Mouse (Mus musculus): ENCODE data around the gene Hs3st3b1. TPM values are rescaled to one million over a fixed set of nuclear protein-coding genes. Genes with fewer than 3 reads are reported as not detected.
A peak's percentile ranks its signal among the peaks of the same experiment; 100 is the strongest.

The Hs3st3b1 gene
- polyA plus RNA-seq, 1 experiment: 5.5 TPM

DNA sequence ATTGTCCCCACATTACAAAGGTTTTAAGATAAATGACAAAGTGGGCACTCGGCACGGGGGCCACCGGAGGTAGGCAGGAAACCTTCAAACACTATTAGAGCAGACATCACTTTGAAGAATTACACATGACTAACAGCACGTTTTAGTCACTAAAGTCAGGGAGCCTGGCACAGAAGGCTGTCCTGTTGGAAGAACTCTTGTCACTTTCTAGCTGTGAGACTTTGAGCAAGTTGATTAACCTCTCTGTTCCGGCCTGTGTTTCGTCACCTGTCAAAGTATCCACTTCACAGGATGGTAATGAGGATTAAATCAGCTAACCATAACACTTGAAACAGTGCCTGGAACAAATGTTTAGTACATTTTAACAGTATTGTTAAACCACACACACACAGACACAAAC, 4.5 kb downstream of the Hs3st3b1 start:
- WGBS: 47% methylated on average over 6 of the region's 6 CpGs
- DNase-seq: no peak
- no peaks in the 10 kb centered on the region for H3K4me1 ChIP-seq (ENCODE audit: control insufficient read depth, insufficient read depth, low read length)
- H3K4me3 ChIP-seq (replicated peaks; ENCODE audit: extremely low read depth, low read depth, low read length): no peak overlapping the region
- TF ChIP-seq CTCF (IDR thresholded peaks at IDR 0.05; ENCODE audit: insufficient read depth, low read length) (no peak), POLR2A (IDR thresholded peaks at IDR 0.05; ENCODE audit: borderline replicate concordance, extremely low read depth, low read depth, low read length) (no peak)

DNA sequence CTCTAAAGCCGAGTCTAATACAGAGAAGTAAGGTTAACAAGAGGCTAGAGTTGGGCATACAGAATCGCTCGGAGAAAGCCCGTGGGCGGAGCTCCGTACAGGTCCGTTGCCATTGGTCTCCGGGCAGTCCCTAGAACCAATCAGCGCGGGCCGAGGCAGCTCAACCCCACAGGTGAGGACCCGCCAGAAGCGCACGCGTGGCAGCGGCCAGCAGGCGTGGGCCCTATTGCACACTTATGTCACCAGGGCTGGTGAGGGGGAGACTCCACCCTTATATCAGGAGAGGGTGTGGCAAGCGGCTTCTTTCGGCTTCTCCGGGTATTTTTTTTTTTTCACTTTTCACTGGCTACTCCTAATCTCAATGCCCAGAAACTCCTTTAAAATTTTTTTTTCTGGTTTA, 7.7 kb downstream of the Hs3st3b1 start:
- no peak for TF ChIP-seq POLR2A (IDR thresholded peaks at IDR 0.05; ENCODE audit: borderline replicate concordance, extremely low read depth, low read depth, low read length)
- no peak for TF ChIP-seq CTCF (IDR thresholded peaks at IDR 0.05; ENCODE audit: insufficient read depth, low read length)
- Histone ChIP-seq H3K4me1 (ENCODE audit: control insufficient read depth, insufficient read depth, low read length) (no peaks in the 10 kb centered on the region), H3K4me3 (replicated peaks; ENCODE audit: extremely low read depth, low read depth, low read length) (peak overlapping the region; percentile 30)
- WGBS: 4% methylated on average over 20 of the region's 20 CpGs
- DNase-seq: peak; percentile 72

- H3K4me3 ChIP-seq (replicated peaks; ENCODE audit: extremely low read depth, low read depth, low read length): no peak overlapping the region
Measured at GRCm38 (mm10) chr11:63913936-63914335, 8.2 kb downstream of the Hs3st3b1 start.

GRCm38 (mm10) chr11:63911001-63911400, 11.1 kb downstream of the Hs3st3b1 start:
- no peak for DNase-seq
- peaks cover 5% of the 10 kb centered on the region; the same call in 1 of the 2 replicates for H3K4me1 ChIP-seq (ENCODE audit: control insufficient read depth, insufficient read depth, low read length)
- 60% methylated on average over 5 of the region's 5 CpGs for WGBS
- no peak for TF ChIP-seq CTCF (IDR thresholded peaks at IDR 0.05; ENCODE audit: insufficient read depth, low read length)
- no peak for TF ChIP-seq POLR2A (IDR thresholded peaks at IDR 0.05; ENCODE audit: borderline replicate concordance, extremely low read depth, low read depth, low read length)
- H3K4me3 ChIP-seq (replicated peaks; ENCODE audit: extremely low read depth, low read depth, low read length): no peak overlapping the region

More at GRCm38 (mm10) chr11:63913936-63914335, 8.2 kb downstream of the Hs3st3b1 start:
- no peaks in the 10 kb centered on the region for H3K4me1 ChIP-seq (ENCODE audit: control insufficient read depth, insufficient read depth, low read length)
- 20% methylated on average over 4 of the region's 4 CpGs for WGBS
- DNase-seq: no peak
- TF ChIP-seq CTCF (IDR thresholded peaks at IDR 0.05; ENCODE audit: insufficient read depth, low read length) (no peak), POLR2A (IDR thresholded peaks at IDR 0.05; ENCODE audit: borderline replicate concordance, extremely low read depth, low read depth, low read length) (no peak)

DNA sequence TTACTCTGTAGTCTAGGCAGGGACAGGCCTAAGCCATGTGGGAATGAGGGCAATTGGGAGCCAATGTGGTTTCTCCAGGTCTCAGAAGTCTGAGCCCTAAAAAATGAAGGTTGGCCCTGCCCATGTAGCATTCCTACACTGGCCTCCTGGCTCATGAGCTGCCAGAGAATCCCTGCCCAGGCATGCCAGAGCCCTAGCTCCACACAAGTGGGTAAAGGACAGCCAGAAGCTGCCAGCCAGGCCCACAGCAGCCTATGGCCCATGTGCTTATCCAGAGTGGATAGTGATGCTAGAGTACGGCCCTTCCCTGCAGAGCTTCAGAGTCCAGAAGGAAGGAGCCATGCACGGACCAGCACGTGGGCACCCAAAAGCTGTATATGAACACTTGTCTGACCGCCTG, 12.1 kb downstream of the Hs3st3b1 start:
- peaks cover 5% of the 10 kb centered on the region; the same call in 1 of the 2 replicates for H3K4me1 ChIP-seq (ENCODE audit: control insufficient read depth, insufficient read depth, low read length)
- TF ChIP-seq CTCF (IDR thresholded peaks at IDR 0.05; ENCODE audit: insufficient read depth, low read length): no peak
- no peak for TF ChIP-seq POLR2A (IDR thresholded peaks at IDR 0.05; ENCODE audit: borderline replicate concordance, extremely low read depth, low read depth, low read length)
- no peak overlapping the region for H3K4me3 ChIP-seq (replicated peaks; ENCODE audit: extremely low read depth, low read depth, low read length)
- WGBS: 94% methylated on average over 4 of the region's 4 CpGs
- no peak for DNase-seq

DNA sequence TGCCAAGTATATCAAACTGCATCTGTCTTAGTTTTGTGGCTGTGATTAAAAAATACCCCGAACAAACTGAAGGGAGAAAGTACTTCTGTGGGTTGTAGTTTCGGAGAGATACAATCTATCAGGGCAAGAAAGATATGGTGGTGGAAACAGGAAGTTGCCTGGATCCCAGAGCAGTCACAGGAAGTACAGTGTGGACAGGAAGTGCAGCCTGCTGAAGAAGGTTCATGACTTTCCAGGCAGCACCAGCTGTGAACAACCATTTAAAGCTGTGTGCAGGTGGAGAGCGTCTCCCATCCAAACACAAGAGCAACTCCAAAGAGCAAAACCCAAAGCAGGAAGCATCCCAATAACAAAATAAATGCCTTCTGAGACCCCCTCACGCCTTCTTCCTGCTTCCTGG, 13.6 kb downstream of the Hs3st3b1 start:
- Histone ChIP-seq H3K4me1 (ENCODE audit: control insufficient read depth, insufficient read depth, low read length) (peaks cover 5% of the 10 kb centered on the region; the same call in 1 of the 2 replicates), H3K4me3 (replicated peaks; ENCODE audit: extremely low read depth, low read depth, low read length) (no peak overlapping the region)
- DNase-seq: no peak
- TF ChIP-seq CTCF (IDR thresholded peaks at IDR 0.05; ENCODE audit: insufficient read depth, low read length): no peak
- TF ChIP-seq POLR2A (IDR thresholded peaks at IDR 0.05; ENCODE audit: borderline replicate concordance, extremely low read depth, low read depth, low read length): no peak
- WGBS: 53% methylated on average over 4 of the region's 4 CpGs

- peak; percentile 30 for DNase-seq
- 64% methylated on average over 9 of the region's 9 CpGs for WGBS
- peaks cover 5% of the 10 kb centered on the region; the same call in 1 of the 2 replicates for H3K4me1 ChIP-seq (ENCODE audit: control insufficient read depth, insufficient read depth, low read length)
- H3K4me3 ChIP-seq (replicated peaks; ENCODE audit: extremely low read depth, low read depth, low read length): no peak overlapping the region
- TF ChIP-seq CTCF (IDR thresholded peaks at IDR 0.05; ENCODE audit: insufficient read depth, low read length) (no peak), POLR2A (IDR thresholded peaks at IDR 0.05; ENCODE audit: borderline replicate concordance, extremely low read depth, low read depth, low read length) (no peak)
Measured at GRCm38 (mm10) chr11:63906552-63907353, 15.3 kb downstream of the Hs3st3b1 start.

GRCm38 (mm10) chr11:63904787-63905186, 17.3 kb downstream of the Hs3st3b1 start:
- DNase-seq: no peak
- Histone ChIP-seq H3K4me1 (ENCODE audit: control insufficient read depth, insufficient read depth, low read length) (peaks cover 5% of the 10 kb centered on the region; the same call in 1 of the 2 replicates), H3K4me3 (replicated peaks; ENCODE audit: extremely low read depth, low read depth, low read length) (no peak overlapping the region)
- no peak for TF ChIP-seq POLR2A (IDR thresholded peaks at IDR 0.05; ENCODE audit: borderline replicate concordance, extremely low read depth, low read depth, low read length)
- TF ChIP-seq CTCF (IDR thresholded peaks at IDR 0.05; ENCODE audit: insufficient read depth, low read length): no peak
- WGBS: 60% methylated on average over 4 of the region's 4 CpGs

DNA sequence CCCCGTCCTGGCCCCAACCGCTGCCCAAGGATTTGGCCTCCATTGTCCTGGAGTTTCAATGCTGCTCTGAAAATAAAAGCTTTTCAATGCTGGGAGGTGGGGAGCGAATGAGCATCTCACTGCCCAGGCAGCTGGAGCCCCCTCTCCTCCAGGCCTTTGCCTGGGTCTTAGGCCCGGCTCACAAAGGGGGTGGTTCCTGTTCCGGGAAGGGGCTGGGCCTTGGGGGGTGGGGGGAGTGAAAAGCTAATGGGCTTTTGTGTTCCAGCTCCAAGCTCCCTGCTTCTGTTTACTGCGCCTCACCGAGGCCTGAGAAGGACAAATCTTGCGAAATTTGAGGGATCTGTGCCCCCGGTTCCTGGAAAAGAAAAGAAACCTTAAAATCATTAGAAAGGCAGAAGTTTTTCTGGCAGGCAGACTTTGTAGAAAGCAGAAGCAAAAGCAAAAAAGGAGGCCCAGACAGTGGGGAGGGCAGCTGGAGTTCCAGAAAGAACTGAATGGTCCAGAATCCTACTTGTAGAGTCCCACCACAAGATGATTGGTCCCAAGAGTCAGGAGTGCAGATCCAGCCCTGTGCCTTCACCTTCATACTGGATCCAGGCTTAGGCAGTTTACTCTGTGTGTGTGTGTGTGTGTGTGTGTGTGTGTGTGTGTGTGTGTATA, 23.5 kb downstream of the Hs3st3b1 start:
- no peak for TF ChIP-seq POLR2A (IDR thresholded peaks at IDR 0.05; ENCODE audit: borderline replicate concordance, extremely low read depth, low read depth, low read length)
- no peak for TF ChIP-seq CTCF (IDR thresholded peaks at IDR 0.05; ENCODE audit: insufficient read depth, low read length)
- no peak for DNase-seq
- Histone ChIP-seq H3K4me3 (replicated peaks; ENCODE audit: extremely low read depth, low read depth, low read length) (no peak overlapping the region), H3K4me1 (ENCODE audit: control insufficient read depth, insufficient read depth, low read length) (no peaks in the 10 kb centered on the region)
- WGBS: 59% methylated on average over 9 of the region's 9 CpGs

All from lung, adult 2 months (tissue).